Mouse (Mus musculus): ENCODE measurements around the gene Bhmt.

Gene Bhmt

DNA sequence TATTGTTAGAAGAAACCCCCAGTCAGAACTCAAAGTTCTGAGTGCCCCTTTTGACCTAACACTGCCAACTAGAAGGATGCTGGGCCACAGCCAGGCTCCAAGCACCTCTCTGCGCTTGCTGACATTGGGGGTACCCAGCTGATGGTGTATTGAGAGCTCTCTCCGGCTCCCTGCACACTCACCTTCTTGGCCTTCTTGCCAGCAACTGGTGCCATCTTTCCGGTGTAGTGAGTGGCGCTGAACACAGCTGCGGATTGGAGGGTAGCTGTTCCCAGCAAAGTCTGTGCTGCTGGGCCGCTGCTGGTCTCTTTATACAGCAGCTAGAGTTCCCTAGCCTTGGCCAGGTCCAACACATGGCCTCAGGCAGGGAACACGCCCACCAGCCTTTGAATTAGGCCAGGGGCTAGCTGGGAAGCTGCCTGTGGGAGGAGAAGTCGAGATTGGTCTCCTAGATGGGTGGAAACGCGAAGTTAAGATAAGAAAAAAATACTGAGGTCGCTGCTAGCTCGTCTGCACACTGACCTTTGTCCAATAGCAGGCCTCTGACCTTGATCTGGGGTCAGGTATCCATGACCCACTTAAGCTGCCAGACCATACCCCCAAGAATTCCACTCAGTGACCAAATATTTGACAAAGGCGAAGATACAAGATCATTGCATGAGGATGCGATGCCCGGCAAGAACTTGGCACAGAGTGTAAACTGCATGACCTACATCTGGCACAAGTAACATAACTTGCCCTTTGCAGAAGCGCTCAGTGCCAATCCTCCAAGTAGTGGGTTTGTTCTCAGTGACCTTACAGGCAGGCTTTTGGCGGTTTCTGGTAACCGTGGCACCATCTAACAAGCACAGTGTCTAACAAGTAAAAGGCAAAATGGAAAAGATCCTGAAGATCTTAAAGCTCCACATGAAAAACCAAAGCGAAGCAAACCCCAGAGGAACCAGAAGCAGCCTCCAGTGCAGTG, at the start of gene Bhmt:
Gene Bhmt, minus strand, starts transcription at position 680 of the 964 bp plus-strand sequence.
- in situ Hi-C loops (cut with MboI, MseI) = no loop called here

DNA sequence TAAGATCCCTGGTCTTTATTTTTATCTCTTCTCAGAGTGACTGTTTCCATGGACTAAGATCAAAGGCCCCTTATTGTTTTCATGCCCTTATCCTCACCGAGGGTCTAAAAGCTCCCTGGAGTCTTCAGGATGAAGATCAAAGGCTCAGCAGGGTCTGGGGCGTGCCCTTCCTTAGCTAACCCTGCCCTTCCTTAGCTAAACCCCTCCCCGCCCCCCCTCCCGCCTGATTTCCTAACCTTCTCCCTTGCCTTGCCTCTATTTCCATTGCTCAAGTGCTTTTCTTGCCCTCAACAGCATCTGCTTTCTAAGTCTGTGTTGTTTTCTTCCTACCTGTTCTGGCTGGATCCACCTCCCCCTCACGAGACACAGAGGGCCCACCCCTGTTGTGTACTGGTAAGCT, 49.6 kb upstream of the Bhmt start:
- in situ Hi-C loops (cut with MboI, MseI) = no loop called here

DNA sequence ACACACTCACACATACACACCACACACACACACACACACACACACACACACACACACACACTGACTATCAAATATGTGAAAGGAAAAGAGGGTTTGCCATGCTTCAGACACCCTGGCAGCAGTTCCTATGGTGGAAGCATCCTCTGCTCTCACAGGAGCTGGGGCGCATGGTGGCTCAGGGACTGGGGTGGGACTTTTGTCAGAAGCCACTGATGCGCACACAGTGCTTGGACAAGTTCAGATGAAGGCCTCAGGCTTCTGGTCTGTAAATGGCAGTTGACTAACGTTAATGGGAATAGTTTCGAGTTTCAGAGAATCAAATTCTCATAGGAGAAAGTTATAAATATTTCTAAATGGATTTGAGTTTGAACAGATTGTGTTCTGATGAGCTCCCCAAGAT, 47.5 kb upstream of the Bhmt start:
- in situ Hi-C loops (cut with MboI, MseI) = no loop called here

GRCm38 (mm10) chr13:93683336-93683735, 45.6 kb upstream of the Bhmt start:
- in situ Hi-C loops (cut with MboI, MseI) = no loop called here

- in situ Hi-C loops (cut with MboI, MseI) = no loop called here
Observed at GRCm38 (mm10) chr13:93676864-93677263, 39.1 kb upstream of the Bhmt start.

GRCm38 (mm10) chr13:93674131-93674561, 36.4 kb upstream of the Bhmt start, which contains the start of the genes Bhmt2 and Dmgdh:
TSS of gene Bhmt2 (minus strand) at chr13:93674302.
TSS of gene Dmgdh (plus strand) at chr13:93674433.
- in situ Hi-C loops (cut with MboI, MseI) = no loop called here

DNA sequence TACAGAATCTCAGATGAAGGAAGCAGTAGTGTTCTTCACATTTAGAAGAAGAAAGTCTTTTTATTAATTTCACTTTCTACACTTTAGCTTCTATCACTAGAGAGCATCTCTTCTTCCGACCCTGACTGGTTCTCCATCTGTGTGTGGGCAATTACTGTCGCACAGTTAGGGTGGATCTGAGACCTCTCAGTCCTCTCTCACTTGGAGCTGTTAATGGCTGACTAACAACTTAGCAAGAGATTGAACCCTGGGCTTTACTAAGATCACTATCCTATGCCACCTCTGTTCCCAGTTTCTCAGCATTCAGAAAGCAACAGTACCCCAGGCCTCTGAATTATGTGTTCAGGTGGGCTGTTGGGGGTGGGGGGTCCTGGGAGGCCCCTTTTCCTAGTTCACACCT, 35.5 kb upstream of the Bhmt start:
- in situ Hi-C loops (cut with MboI, MseI) = no loop called here

GRCm38 (mm10) chr13:93672371-93672770, 34.6 kb upstream of the Bhmt start:
- in situ Hi-C loops (cut with MboI, MseI) = no loop called here

DNA sequence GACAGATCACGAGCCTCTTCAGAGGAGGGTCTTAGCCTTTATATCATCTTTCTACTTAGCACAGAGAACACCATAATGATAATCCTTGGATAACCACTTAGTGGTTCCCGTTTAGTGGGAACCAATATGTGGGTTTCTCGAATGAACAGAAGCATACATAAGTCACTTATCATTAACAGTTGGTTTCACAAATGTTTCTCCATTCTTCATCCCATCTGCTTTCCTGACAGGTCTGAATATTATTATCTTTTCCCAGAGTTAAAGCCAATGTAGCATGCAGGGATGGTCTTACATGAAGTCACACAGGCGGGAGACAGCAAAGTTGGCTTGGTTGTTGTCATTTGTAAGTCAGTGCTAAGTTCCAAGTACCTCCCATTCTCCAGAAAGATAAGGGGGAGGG, 29.8 kb upstream of the Bhmt start:
- in situ Hi-C loops (cut with MboI, MseI) = loop anchor here in 1 of 2 experiments (10.0 kb wide), 1 partner anchor 1587 kb away; the partner anchor contains the start of gene Pde8b

DNA sequence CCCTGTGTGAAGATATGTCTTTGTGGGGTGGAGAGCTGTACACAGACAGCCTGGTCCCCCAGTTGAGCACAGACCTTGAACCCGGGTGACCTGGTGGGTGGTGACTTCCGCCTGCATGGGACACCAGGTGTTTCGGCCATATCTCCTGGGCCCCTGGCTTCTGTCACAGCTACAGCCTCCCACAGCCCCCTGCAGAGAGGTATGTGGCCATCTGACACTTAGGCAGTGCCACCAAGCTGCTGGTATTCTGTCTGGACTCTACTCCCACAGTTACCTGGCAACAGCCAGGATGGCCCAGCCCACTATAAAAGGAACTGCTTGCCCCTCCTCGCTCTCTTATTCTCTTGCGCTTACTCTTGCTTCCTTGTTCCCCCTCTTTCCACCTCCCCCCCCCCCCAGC, 20.2 kb upstream of the Bhmt start:
- in situ Hi-C loops (cut with MboI, MseI) = no loop called here

GRCm38 (mm10) chr13:93653382-93653781, 15.6 kb upstream of the Bhmt start:
- in situ Hi-C loops (cut with MboI, MseI) = no loop called here

- in situ Hi-C loops (cut with MboI, MseI) = no loop called here
Observed at GRCm38 (mm10) chr13:93648387-93649130, 10.8 kb upstream of the Bhmt start.

DNA sequence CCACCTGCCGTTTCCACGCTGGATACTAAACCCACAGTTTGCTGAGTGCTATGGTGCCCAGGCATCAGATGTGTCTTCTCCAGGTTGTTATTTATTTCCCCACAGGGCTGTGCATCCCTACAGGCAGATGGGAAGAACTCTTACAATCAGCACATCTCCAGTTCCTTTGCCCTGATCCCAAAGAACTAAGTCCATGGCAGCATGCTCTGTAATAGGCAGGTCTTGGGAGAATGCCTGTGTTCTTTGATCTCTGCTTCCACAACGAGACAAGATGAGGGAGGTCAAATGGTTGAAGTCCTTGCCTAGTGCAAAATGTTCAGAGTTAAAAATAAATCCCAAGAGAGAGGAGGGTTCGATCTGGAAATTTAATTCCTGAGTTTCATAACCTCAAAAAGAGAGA, 1.9 kb upstream of the Bhmt start:
- in situ Hi-C loops (cut with MboI, MseI) = no loop called here

DNA sequence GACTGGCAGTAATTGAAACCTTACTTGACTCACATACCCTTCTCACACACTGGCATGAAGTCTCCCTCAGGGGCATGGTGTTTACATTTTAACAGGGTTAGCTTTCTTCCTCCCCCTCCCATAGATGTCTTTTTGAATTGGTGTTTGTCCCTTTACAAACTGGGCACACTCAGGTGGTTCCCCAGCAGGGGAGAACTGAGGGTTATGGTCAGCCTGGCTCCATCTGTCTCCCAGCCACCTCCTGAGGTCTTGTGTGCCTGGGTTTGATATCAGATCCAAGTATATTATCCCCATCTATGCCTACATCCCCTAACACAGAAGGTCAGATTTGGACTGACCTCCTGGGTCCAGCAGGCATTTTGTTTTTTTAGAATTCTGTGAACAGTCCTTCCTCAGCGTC, 1.2 kb downstream of the Bhmt start:
- in situ Hi-C loops (cut with MboI, MseI) = no loop called here

DNA sequence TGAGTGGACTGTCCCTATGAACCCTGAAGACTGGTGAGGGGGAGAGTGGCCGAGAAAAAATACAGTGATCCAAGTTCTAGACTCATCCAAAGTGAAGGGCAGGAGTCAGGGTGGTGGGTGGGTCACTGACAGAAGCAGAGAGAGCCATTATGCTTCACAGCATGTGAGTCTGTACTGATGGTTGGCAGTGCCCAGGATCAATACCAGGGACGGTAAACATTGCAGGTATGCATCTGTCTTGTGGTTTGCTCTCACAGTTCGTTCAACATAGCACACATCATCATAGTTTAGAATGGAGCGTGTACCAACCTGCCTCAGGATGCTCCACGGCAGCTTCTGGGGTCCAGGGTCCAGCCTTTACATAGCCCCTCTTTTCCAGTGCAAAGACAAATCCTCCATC, 4.8 kb downstream of the Bhmt start:
- in situ Hi-C loops (cut with MboI, MseI) = loop anchor here in 1 of 2 experiments (5.0 kb wide), 1 partner anchor 69 kb away; no protein-coding TSS in a partner anchor

GRCm38 (mm10) chr13:93630941-93631705, 6.6 kb downstream of the Bhmt start:
- in situ Hi-C loops (cut with MboI, MseI) = loop anchor here in 1 of 2 experiments (5.0 kb wide), 1 partner anchor 71 kb away; no protein-coding TSS in a partner anchor

DNA sequence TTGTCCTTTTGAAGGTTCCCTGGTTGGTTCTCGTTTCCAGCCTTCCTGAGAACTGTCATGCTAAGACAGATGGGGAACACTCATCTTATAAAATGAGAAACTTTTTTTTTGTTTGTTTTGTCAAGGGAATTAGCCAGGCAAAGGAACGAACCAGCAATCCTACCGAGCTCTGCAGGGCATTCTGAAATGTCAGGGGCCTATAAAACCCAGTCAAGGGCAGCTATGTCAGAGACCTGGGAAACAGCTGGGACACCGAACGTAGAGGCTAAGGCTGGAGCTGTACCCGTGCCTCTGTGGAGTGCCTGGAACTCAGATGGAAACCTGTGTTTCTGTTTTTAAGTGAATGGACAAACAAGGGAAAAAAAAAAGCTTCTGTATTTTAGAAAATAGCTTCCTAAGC, 8.9 kb downstream of the Bhmt start:
- in situ Hi-C loops (cut with MboI, MseI) = no loop called here

DNA sequence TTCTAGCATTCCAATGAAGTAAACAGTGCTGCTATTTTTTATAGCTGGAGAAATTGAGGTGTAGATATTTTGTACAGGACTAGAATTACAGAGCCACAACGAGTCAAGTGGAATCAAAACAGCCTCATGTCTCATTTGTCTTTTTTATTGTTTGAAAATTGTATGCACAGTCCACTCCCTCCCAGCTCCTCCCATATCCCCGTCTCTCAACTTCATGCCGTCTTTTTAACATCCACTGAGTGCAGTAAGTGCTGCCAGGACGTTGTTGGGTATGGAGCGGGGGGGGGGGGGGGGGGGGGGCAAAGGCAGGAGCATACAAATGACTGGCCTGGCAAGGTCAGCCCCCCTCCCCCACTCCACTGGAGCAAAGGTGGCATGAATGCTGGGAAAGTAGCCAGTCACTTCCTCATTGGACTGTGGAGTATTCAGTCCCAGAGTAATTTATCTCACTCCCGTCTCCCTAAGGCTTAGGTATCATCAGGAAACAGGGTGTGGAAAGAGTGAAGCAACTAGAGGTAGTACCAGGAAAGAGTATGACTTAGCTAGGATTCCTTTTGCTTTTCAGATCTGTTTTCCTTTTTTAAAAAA, 23.3 kb downstream of the Bhmt start:
- in situ Hi-C loops (cut with MboI, MseI) = loop anchor here in 1 of 2 experiments (10.0 kb wide), 1 partner anchor 860 kb away; no protein-coding TSS in a partner anchor

- in situ Hi-C loops (cut with MboI, MseI) = loop anchor here in 1 of 2 experiments (10.0 kb wide), 1 partner anchor 859 kb away; no protein-coding TSS in a partner anchor
Observed at GRCm38 (mm10) chr13:93613771-93614170, 24.0 kb downstream of the Bhmt start.
